Mouse (Mus musculus): ENCODE results near the gene Dnm3.

Dnm3 gene

DNA sequence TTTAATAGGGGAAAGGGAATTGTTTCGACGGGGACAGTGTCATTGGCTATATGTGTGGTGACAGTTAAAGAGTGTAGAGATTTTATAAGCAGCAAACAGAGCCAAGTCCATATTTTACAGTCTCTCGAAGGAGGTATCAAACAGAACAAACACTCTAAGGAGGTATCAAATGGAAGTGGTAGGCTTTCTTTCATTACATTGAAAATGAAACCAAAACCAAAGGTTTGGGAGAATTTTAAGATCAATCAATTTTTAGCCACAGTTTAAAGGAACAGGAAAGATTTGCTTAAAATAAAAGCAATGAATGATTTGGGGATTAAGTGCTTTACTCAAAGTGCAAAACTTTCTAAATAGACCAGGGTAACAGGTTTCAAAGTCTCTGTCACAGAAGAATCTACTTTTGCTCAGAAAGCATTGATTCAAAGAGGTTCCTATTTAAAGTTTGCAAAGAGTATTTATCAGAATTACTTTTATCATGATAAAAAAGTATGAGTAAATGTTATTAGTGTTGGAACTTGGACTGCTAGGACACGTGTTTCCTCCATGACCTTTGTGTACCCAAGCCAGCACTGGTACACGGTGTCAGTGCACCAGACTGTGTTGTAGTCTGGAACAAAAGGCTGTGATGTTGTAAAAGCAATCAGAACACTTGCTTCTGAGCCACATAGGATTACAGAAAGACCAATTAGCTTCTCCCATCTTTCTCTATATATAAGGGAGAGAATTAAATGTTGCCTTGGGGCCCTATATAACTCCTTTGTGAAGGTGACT lies 526.6 kb downstream of the Dnm3 start:
- no peak for DNase-seq (ENCODE audit: low spot score)

DNA sequence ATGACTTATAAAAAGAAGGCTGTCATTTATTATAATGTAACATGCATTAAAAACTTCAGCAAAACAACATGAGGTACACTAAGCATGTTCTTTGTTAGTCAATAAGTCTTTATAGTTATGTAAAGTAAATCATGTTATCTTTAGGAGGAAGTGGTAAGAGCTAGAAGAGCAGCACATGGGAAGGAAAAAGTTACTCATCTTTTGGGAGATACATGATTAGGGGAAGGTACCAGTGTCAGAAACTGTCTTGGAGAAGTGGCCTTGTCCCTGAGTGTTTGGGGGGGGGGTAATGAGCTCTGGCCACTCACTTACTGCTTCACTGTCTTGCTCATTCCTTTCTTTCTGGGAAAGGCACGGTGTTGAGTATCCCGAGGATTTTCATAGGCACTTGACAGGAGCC lies 535.8 kb downstream of the Dnm3 start:
- DNase-seq (ENCODE audit: low spot score): no peak

All from lung, postnatal 25 days (tissue).